Mouse (Mus musculus) spleen, adult 2 months (tissue): ENCODE results near the gene Jakmip3. TPM values are rescaled to one million over a fixed set of nuclear protein-coding genes. Genes with fewer than 3 reads are reported as not detected.

Source experiments
- DNase-seq, 2 experiments: peaks; one replicate each; pipeline versions ENCODE4 v3.0.0 to v3.0.0-alpha.2; 2012 to 2021; ENCODE audit warnings: low spot score in 2 of 2, low read depth in 1 of 2
- H3K27ac ChIP-seq: fragments of 200-500 bp; 2 replicates; pipeline ENCODE4 v1.5.1; 2012; ENCODE audit warnings: low read length, inconsistent platforms; ENCODE audit not compliant: insufficient read depth
- H3K27me3 ChIP-seq: fragments of 200-500 bp; 2 replicates; pipeline ENCODE4 v1.6.1; 2012; ENCODE audit warnings: mild to moderate bottlenecking, moderate library complexity, low read length, inconsistent platforms; ENCODE audit not compliant: control insufficient read depth, insufficient read depth
- H3K36me3 ChIP-seq: fragments of 200-500 bp; 2 replicates; pipeline ENCODE4 v1.6.1; 2012; ENCODE audit warnings: mild to moderate bottlenecking, low read length, inconsistent platforms; ENCODE audit not compliant: control insufficient read depth, insufficient read depth
- H3K4me1 ChIP-seq: fragments of 200-500 bp; 2 replicates; pipeline ENCODE4 v1.6.1; 2011; ENCODE audit warnings: inconsistent platforms; ENCODE audit not compliant: control insufficient read depth, insufficient read depth, insufficient read length
- H3K4me3 ChIP-seq: fragments of 200-500 bp; 2 replicates; pipeline ENCODE4 v1.5.1; 2011; ENCODE audit warnings: mild to moderate bottlenecking, inconsistent platforms; ENCODE audit not compliant: insufficient read depth, insufficient read length; ENCODE audit errors: extremely low read depth
- CTCF ChIP-seq: fragments of 200-500 bp; IDR thresholded peaks from 2 replicates; pipeline ENCODE4 v1.5.1; 2011; ENCODE audit warnings: mild to moderate bottlenecking, inconsistent platforms; ENCODE audit not compliant: insufficient read depth, insufficient read length, insufficient replicate concordance; ENCODE audit errors: extremely low read depth
- POLR2A ChIP-seq: fragments of 200-500 bp; IDR thresholded peaks from 2 replicates; pipeline ENCODE4 v1.6.1; 2011; ENCODE audit warnings: low read depth, low read length, inconsistent platforms
- WGBS: fragments of 180-500 bp; shearing (Covaris S2); methylation state at CpG from one replicate; pipeline ENCODE4 v1.1.7; 2018; 5-methylcytosine and 5-hydroxymethylcytosine counted together
- polyA plus RNA-seq: library from polyadenylated mRNA; depleted of rRNA; stranded (reverse); fragments of >200 nt; gene quantifications from 2 replicates; pipeline ENCODE4 v1.2.3, GENCODE M21; 2012

The Jakmip3 gene
- polyA plus RNA-seq, 1 experiment, result 0.37 TPM

- Histone ChIP-seq H3K4me3 (no peak within 1 kb of the TSS; the same call in 1 of the 2 replicates), H3K4me1 (no peaks in the 10 kb centered on the region; the same call in 1 of the 2 replicates), H3K36me3 (no peaks in the 10 kb centered on the region), H3K27me3 (peaks cover 1% of the 10 kb centered on the region; the same call in 1 of the 2 replicates), H3K27ac (no peak within 1 kb of the TSS)
- DNase-seq, result no peak
- 16% methylated on average over 32 of the region's 32 CpGs for WGBS
- TF ChIP-seq POLR2A, result no peak
- no peak for TF ChIP-seq CTCF
These were observed 145.2 kb downstream of the Jakmip3 start, which contains the start of gene Dpysl4 for GRCm38 (mm10) chr7:139085629-139086194. TSS of gene Dpysl4 (plus strand) at chr7:139086001.

DNA sequence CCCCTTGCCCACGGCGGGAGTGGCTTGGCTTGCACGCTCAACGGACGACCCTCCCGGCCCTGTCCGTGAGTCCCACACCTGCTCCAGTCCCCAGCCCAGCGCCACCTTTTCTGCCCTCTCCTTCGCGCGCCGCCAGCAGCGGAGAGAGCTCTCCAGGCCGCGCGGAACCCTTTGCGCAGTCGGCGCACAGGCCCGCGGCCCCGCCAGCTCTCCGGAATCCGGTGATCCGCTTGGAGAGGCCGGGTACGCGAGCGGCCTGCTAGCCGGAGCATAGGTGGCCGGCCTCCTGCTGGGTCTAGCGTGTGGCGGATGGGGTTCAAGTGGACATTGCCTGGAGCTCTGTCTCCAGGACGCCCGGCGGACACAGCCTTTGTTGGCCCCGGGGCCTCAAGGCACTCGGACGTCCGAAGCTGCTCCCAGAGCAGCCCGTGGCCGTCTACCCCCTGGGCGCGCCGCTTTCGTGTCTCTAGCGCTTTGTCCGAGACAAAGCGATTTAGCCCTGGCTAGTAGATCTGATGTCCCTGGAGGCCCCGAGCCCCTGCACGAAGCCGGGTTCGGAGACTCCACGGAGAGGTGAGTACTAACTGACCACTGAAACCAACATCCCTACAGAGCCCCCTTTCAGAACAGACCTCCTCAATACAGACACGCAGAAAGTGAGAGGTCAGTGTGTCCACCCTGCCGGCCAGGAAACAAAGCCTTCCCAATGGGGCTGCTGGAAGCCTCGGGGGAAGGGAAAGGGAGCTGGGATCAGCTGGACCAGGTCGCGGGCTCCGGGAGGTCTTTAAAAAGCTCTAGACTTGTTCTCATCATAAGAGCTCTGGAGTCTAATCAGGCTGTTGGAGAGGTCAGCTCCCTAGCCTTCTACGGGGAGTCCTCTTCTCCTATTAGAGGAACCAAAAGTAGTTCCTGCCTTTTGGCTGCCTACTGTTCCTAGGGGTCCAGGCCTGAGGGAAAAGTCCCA lies 145.9 kb downstream of the Jakmip3 start:
- TF ChIP-seq POLR2A, result no peak
- no peak for TF ChIP-seq CTCF
- Histone ChIP-seq H3K27ac (no peak overlapping the region), H3K27me3 (peaks cover 1% of the 10 kb centered on the region; the same call in 1 of the 2 replicates), H3K4me3 (no peak overlapping the region; the same call in 1 of the 2 replicates), H3K4me1 (no peaks in the 10 kb centered on the region; the same call in 1 of the 2 replicates), H3K36me3 (no peaks in the 10 kb centered on the region)
- DNase-seq, result no peak
- 12% methylated on average over 60 of the region's 61 CpGs for WGBS

GRCm38 (mm10) chr7:139087801-139088200 lies 147.3 kb downstream of the Jakmip3 start:
- TF ChIP-seq POLR2A, result no peak
- no peak for TF ChIP-seq CTCF
- DNase-seq, result no peak
- Histone ChIP-seq H3K36me3 (no peaks in the 10 kb centered on the region), H3K4me1 (no peaks in the 10 kb centered on the region; the same call in 1 of the 2 replicates), H3K4me3 (no peak overlapping the region), H3K27me3 (peaks cover 1% of the 10 kb centered on the region; the same call in 1 of the 2 replicates), H3K27ac (no peak overlapping the region)
- 61% methylated on average over 2 of the region's 2 CpGs for WGBS

- Histone ChIP-seq H3K27ac (no peak overlapping the region), H3K4me1 (no peaks in the 10 kb centered on the region; the same call in 1 of the 2 replicates), H3K27me3 (peaks cover 1% of the 10 kb centered on the region; the same call in 1 of the 2 replicates), H3K4me3 (no peak overlapping the region), H3K36me3 (no peaks in the 10 kb centered on the region)
- no peak for DNase-seq
- 87% methylated on average over 12 of the region's 12 CpGs for WGBS
- TF ChIP-seq POLR2A, result no peak
- no peak for TF ChIP-seq CTCF
These were observed 149.7 kb downstream of the Jakmip3 start for GRCm38 (mm10) chr7:139089892-139090874.

- 80% methylated on average over 9 of the region's 9 CpGs for WGBS
- DNase-seq, result no peak
- Histone ChIP-seq H3K36me3 (no peaks in the 10 kb centered on the region), H3K27ac (no peak overlapping the region), H3K4me3 (no peak overlapping the region), H3K27me3 (no peaks in the 10 kb centered on the region), H3K4me1 (no peaks in the 10 kb centered on the region)
- TF ChIP-seq POLR2A (no peak), CTCF (no peak)
These were observed 151.2 kb downstream of the Jakmip3 start for GRCm38 (mm10) chr7:139091681-139092080.

GRCm38 (mm10) chr7:139092676-139093075 lies 152.1 kb downstream of the Jakmip3 start:
- no peaks in the 10 kb centered on the region for H3K36me3 ChIP-seq
- no peaks in the 10 kb centered on the region for H3K27me3 ChIP-seq
- 91% methylated on average over 5 of the region's 5 CpGs for WGBS
- H3K4me3 ChIP-seq, result no peak overlapping the region
- no peak overlapping the region for H3K27ac ChIP-seq
- no peak for DNase-seq
- no peak for TF ChIP-seq POLR2A
- TF ChIP-seq CTCF, result no peak
- H3K4me1 ChIP-seq, result no peaks in the 10 kb centered on the region
